ENCODE assay signal across 14 mouse cellular contexts in genomic region chr6:131362987-131363765, GRCm38 (mm10). TPM values are rescaled to one million over a fixed set of nuclear protein-coding genes. Genes with fewer than 3 reads are reported as not detected.
"Had no signal": no experiment of that assay in that cellular context is flagged by ENCODE, and none has a peak within 500 bp of the region (broad histone marks: within the 10 kb centered on the region; RNA-seq: fewer than 3 reads in every experiment).

No protein-coding gene starts in this region.

- H3K27me3 ChIP-seq: limb, embryonic 13.5 days; midbrain, embryonic 12.5 days; neural tube, embryonic 13.5 days had no signal

- H3K27ac ChIP-seq: layer of hippocampus, adult 2 months; limb, embryonic 13.5 days; midbrain, embryonic 12.5 days; neural tube, embryonic 13.5 days had no signal

- H3K4me2 ChIP-seq: limb, embryonic 13.5 days; midbrain, embryonic 12.5 days; neural tube, embryonic 13.5 days had no signal

- DNase-seq: kidney, adult 18-20 months; kidney, postnatal 36 days; left cerebral cortex, postnatal 4 days; lung, adult 18-20 months; retina, postnatal 1 day; spleen, adult 18-20 months; thymus, adult 2 months; thymus, postnatal 4 days had no signal

- H3K4me1 ChIP-seq: limb, embryonic 13.5 days; midbrain, embryonic 12.5 days; neural tube, embryonic 13.5 days had no signal

- H3K9ac ChIP-seq: limb, embryonic 13.5 days; midbrain, embryonic 12.5 days; neural tube, embryonic 13.5 days had no signal

- ATAC-seq: inflammation-experienced regulatory T-cells, adult 6 months; midbrain, embryonic 16.5 days had no signal

- H3K4me3 ChIP-seq: layer of hippocampus, adult 2 months; limb, embryonic 13.5 days; midbrain, embryonic 12.5 days; neural tube, embryonic 13.5 days had no signal

- H3K9me3 ChIP-seq: limb, embryonic 13.5 days; midbrain, embryonic 12.5 days; neural tube, embryonic 13.5 days had no signal

RNA-seq across cellular contexts. Expression of gene Styk1, which starts 9.8 kb away (rescaled TPM):
- polyA plus RNA-seq: inflammation-experienced regulatory T-cells, adult 6 months had no signal
